Mouse (Mus musculus) ES-E14 (cell line): ENCODE results near the gene Bnip1. TPM values are rescaled to one million over a fixed set of nuclear protein-coding genes. Genes with fewer than 3 reads are reported as not detected.

Experiments
- DNase-seq: peaks from one replicate; pipeline ENCODE4 v3.0.0-alpha.2; 2013; ENCODE audit warnings: low read depth, low spot score
- H3K27ac ChIP-seq: 2 replicates; pipeline ENCODE4 v1.5.1; 2012; ENCODE audit warnings: low read depth, mild to moderate bottlenecking, low read length, moderate library complexity, mixed read lengths; ENCODE audit not compliant: poor library complexity, insufficient read depth, severe bottlenecking
- H3K36me3 ChIP-seq: 2 replicates; pipeline ENCODE4 v1.6.1; 2012; ENCODE audit warnings: mild to moderate bottlenecking, low read length, moderate library complexity, mixed read lengths; ENCODE audit not compliant: control insufficient read depth, poor library complexity, insufficient read depth, severe bottlenecking
- H3K4me1 ChIP-seq, 2 experiments: fragments of 150-350 bp in 1 of 2; sonication (generic) in 1 of 2; 2 replicates each; pipeline ENCODE4 v1.6.1; 2012; ENCODE audit warnings: low read length in 2 of 2, mild to moderate bottlenecking in 1 of 2, mixed read lengths in 1 of 2; ENCODE audit not compliant: control insufficient read depth in 2 of 2, insufficient read depth in 2 of 2, poor library complexity in 1 of 2
- H3K4me3 ChIP-seq, 2 experiments: fragments of 150-350 bp in 1 of 2; sonication (generic) in 1 of 2; 2 replicates each; pipeline ENCODE4 v1.5.1; 2012; ENCODE audit warnings: low read length in 2 of 2, low read depth in 1 of 2, mild to moderate bottlenecking in 1 of 2, mixed read lengths in 1 of 2; ENCODE audit not compliant: insufficient read depth in 1 of 2, poor library complexity in 1 of 2, severe bottlenecking in 1 of 2
- H3K9ac ChIP-seq: 2 replicates; pipeline ENCODE4 v1.6.1; 2012; ENCODE audit warnings: low read depth, mild to moderate bottlenecking, low read length, mixed read lengths; ENCODE audit not compliant: poor library complexity, insufficient read depth, severe bottlenecking
- H3K9me3 ChIP-seq: fragments of 150-350 bp; sonication (generic); 2 replicates; pipeline ENCODE4 v1.6.1; 2012; ENCODE audit warnings: low read depth, mild to moderate bottlenecking, low read length; ENCODE audit not compliant: control insufficient read depth, insufficient read depth
- CHD2 ChIP-seq: IDR thresholded peaks from 2 replicates; pipeline ENCODE4 v1.6.1; 2014; ENCODE audit warnings: mild to moderate bottlenecking, low read depth, low read length, inconsistent platforms
- HCFC1 ChIP-seq: IDR thresholded peaks from 2 replicates; pipeline ENCODE4 v1.6.1; 2012; ENCODE audit warnings: low read length, inconsistent platforms, borderline replicate concordance; ENCODE audit not compliant: insufficient read depth
- MAFK ChIP-seq: IDR thresholded peaks from 2 replicates; pipeline ENCODE4 v1.6.1; 2014; ENCODE audit warnings: mild to moderate bottlenecking, low read depth, low read length, inconsistent platforms; ENCODE audit not compliant: insufficient read depth
- ZC3H11A ChIP-seq: IDR thresholded peaks from 2 replicates; pipeline ENCODE4 v1.6.1; 2012; ENCODE audit warnings: low read depth, mild to moderate bottlenecking, inconsistent platforms, low read length, borderline replicate concordance
- ZNF384 ChIP-seq: IDR thresholded peaks from 2 replicates; pipeline ENCODE4 v1.6.1; 2012; ENCODE audit warnings: low read depth, low read length, inconsistent platforms
- in situ Hi-C, 2 experiments: fragments of 600-800 bp; cut with MboI; formaldehyde crosslinking; loops; one replicate each; pipeline ENCODE4 v1.15.1; 2025; ENCODE audit warnings: low sequenced_read_pairs in 2 of 2, inconsistent platforms in 1 of 2; ENCODE audit not compliant: unreplicated experiment in 2 of 2
- total RNA-seq: library from RNA; depleted of rRNA; stranded (reverse); fragments of 300-350 nt; gene quantifications from 2 replicates; pipeline ENCODE4 v1.2.3, GENCODE M21; 2012

The Bnip1 gene
- total RNA-seq, 1 experiment: 24.5 TPM

- Histone ChIP-seq H3K36me3 (no peaks in the 10 kb centered on the region), H3K9me3 (no peaks in the 10 kb centered on the region), H3K9ac (no peak overlapping the region), H3K27ac (no peak overlapping the region), H3K4me3 (no peak overlapping the region), H3K4me1 (no peaks in the 10 kb centered on the region)
- no peak for DNase-seq
- in situ Hi-C loops: no loop called here
- TF ChIP-seq MAFK (no peak), HCFC1 (no peak), ZNF384 (no peak), ZC3H11A (no peak), CHD2 (no peak)
Measured at GRCm38 (mm10) chr17:26813497-26813896, 32.6 kb downstream of the Bnip1 start.

GRCm38 (mm10) chr17:26816810-26817209 lies 35.9 kb downstream of the Bnip1 start:
- H3K9ac ChIP-seq: no peak overlapping the region
- in situ Hi-C loops: no loop called here
- no peaks in the 10 kb centered on the region for H3K4me1 ChIP-seq
- DNase-seq: no peak
- H3K9me3 ChIP-seq: no peaks in the 10 kb centered on the region; the same call in 1 of the 2 replicates
- no peak overlapping the region for H3K27ac ChIP-seq
- TF ChIP-seq MAFK: no peak
- no peak for TF ChIP-seq CHD2
- TF ChIP-seq ZC3H11A: no peak
- TF ChIP-seq ZNF384: no peak
- no peak for TF ChIP-seq HCFC1
- no peak overlapping the region for H3K4me3 ChIP-seq
- no peaks in the 10 kb centered on the region for H3K36me3 ChIP-seq

DNA sequence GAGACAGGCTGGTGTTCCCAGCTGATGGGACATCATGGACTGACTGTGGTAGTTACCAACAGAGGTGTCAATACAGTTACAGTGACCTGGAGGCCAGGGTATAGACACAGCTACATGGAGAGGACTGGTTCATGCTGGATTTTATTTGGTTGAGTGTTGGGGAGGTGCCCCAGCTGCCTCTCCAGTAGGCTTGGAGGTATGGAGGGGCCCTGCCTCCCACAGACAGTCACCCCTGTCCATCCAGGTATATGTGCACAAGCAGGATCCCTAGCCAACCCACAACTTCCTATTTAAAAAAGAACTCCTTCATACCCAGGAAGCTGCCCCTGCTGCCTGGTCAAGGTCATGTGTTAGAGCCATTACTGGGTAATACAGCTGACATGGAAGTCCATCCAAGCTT lies 36.9 kb downstream of the Bnip1 start:
- H3K9ac ChIP-seq: no peak overlapping the region
- in situ Hi-C loops: no loop called here
- no peak overlapping the region for H3K4me3 ChIP-seq
- no peak for DNase-seq
- no peaks in the 10 kb centered on the region for H3K36me3 ChIP-seq
- TF ChIP-seq ZC3H11A: no peak
- TF ChIP-seq ZNF384: no peak
- no peak for TF ChIP-seq HCFC1
- no peak for TF ChIP-seq CHD2
- no peak for TF ChIP-seq MAFK
- H3K4me1 ChIP-seq: no peaks in the 10 kb centered on the region
- no peak overlapping the region for H3K27ac ChIP-seq
- H3K9me3 ChIP-seq: peaks cover 5% of the 10 kb centered on the region; the same call in 1 of the 2 replicates

DNA sequence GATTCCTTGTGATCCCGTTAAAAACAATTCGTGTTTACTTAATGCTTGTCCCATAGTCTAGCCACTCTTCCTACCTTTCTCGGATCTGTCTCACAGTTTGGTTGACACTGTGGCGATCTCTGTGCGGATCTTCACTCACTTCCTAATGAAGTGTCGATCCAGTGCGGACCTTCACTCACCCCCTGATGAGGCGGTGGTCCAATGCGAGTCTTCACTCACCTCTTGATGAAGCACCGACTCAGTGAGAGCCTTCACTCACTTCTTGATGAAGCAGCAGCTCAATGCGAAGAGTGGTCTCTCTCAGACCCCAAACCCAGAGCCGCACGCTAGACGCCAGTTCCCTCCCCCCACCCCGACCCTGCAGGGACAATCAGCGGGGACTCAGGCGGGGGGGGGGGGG lies 45.3 kb downstream of the Bnip1 start:
- in situ Hi-C loops: no loop called here

GRCm38 (mm10) chr17:26833806-26834205 lies 52.9 kb downstream of the Bnip1 start:
- no peaks in the 10 kb centered on the region for H3K36me3 ChIP-seq
- TF ChIP-seq ZC3H11A (no peak), CHD2 (no peak), HCFC1 (no peak), ZNF384 (no peak), MAFK (no peak)
- no peak for DNase-seq
- no peak overlapping the region for H3K4me3 ChIP-seq
- no peak overlapping the region for H3K27ac ChIP-seq
- H3K9ac ChIP-seq: no peak overlapping the region
- H3K9me3 ChIP-seq: no peaks in the 10 kb centered on the region
- peaks cover 0 to 13% of the 10 kb centered on the region in 2 experiments; a peak in 3 of 4 replicates for H3K4me1 ChIP-seq
- in situ Hi-C loops: no loop called here

More for the DNA sequence above, 45.3 kb downstream of the Bnip1 start:
- Histone ChIP-seq H3K9me3 (peaks cover 5% of the 10 kb centered on the region; the same call in 1 of the 2 replicates), H3K9ac (no peak overlapping the region), H3K27ac (no peak overlapping the region), H3K4me1 (no peaks in the 10 kb centered on the region), H3K4me3 (no peak overlapping the region), H3K36me3 (no peaks in the 10 kb centered on the region)
- no peak for TF ChIP-seq HCFC1
- no peak for TF ChIP-seq ZNF384
- no peak for TF ChIP-seq MAFK
- no peak for TF ChIP-seq ZC3H11A
- TF ChIP-seq CHD2: no peak
- DNase-seq: no peak
